Mouse (Mus musculus): ENCODE results near the gene Trem2.
"Not testable (repeated sequence)": the region's sequence is repeated elsewhere in the genome, so short reads cannot be mapped to it uniquely, and the experiment has no call there.

The Trem2 gene

GRCm38 (mm10) chr17:48346231-48346630 lies at the start of gene Trem2:
Gene Trem2, plus strand, starts transcription at chr17:48346401.
- no peak for DNase-seq (ENCODE audit: low read depth, low spot score)

- DNase-seq (ENCODE audit: low read depth, low spot score): no peak
These were observed 47.0 kb upstream of the Trem2 start, which contains the start of gene Treml2 for GRCm38 (mm10) chr17:48299203-48299602. Gene Treml2, plus strand, starts transcription at chr17:48299498.

DNA sequence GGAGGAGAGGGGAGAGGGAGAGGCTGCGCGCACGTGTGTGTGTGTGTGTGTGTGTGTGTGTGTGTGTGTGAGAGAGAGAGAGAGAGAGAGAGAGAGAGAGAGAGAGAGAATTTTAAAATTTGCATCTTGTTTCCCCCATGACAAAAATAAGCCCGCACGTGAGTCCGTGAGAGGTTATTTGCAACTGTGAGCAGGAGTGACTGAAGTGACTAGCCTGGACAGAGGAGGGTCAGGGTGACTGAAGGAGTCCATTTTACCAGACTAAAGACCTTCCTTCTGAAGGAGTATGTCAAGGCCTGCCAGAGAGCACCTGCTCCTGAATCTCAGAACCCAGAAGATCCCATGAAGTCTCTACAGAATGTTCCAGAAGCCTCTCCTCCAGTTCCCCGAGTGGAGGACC lies 46.4 kb upstream of the Trem2 start:
- no peak for DNase-seq (ENCODE audit: low read depth, low spot score)

GRCm38 (mm10) chr17:48300199-48300598 lies 46.0 kb upstream of the Trem2 start:
- DNase-seq (ENCODE audit: low read depth, low spot score): no peak

DNA sequence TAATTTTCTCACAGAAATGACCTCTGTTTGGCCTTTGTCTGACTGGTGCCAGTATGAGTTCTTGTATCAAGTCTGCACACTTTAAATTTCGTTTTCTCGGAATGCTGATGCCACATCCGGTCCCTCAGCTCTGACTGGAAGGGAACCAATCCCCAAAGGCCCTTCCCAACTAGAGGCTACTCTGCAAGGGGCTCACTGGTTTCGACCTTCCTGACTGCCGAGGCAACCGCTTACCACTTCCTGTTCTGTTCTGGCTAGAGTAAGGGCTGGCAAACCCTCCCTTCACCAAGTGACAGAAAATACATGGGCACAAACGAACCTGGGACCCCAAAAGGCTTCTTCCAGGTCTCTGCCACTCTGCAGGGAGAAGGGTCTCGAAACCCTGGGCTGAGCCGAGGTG lies 45.3 kb upstream of the Trem2 start:
- no peak for DNase-seq (ENCODE audit: low read depth, low spot score)

- DNase-seq (ENCODE audit: low read depth, low spot score): no peak
These were observed 44.4 kb upstream of the Trem2 start for GRCm38 (mm10) chr17:48301792-48302191.

- no peak for DNase-seq (ENCODE audit: low read depth, low spot score)
These were observed 34.1 kb upstream of the Trem2 start for GRCm38 (mm10) chr17:48312124-48312523.

- DNase-seq (ENCODE audit: low read depth, low spot score): not testable (repeated sequence)
These were observed 30.2 kb upstream of the Trem2 start, which contains the start of gene B430306N03Rik for GRCm38 (mm10) chr17:48315905-48316579. Gene B430306N03Rik, plus strand, starts transcription at chr17:48316141.

DNA sequence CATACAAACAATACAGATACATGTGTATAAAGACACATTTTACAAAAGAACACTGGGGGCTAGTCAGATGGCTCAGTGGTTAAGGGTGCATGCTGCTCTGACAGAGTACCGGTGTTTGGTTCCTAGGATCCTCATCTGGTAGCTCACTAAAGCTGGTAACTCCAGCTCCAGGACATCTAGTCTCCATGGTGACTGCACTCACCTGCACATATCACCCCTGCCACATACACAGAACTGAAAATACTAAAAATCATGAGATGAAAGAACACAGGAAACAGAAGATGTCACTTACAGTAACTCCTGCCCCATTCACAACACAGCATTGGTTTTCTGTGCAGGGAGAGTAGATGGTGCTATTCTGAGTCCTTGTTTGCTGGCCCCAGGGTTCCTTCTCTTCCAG lies 27.5 kb upstream of the Trem2 start:
- DNase-seq (ENCODE audit: low read depth, low spot score): no peak

DNA sequence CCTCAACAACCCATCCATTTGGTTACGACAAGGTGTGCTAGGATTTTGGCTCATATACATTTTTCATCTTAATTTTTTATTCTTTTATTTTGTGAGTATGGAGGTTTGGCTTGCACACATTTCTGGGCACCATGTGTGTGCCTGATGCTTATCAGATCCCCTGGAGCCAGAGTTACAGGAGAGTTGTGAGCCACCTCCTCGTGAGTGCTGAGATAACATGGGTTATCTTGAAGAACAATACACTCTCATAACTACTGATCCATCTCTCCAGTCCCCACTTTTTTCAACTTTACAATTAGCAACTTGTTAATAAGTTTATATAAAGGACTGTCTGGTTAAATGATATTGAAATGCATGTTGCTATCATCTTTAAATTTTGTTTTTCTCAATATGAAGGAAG lies 24.9 kb upstream of the Trem2 start:
- DNase-seq (ENCODE audit: low read depth, low spot score): no peak

DNA sequence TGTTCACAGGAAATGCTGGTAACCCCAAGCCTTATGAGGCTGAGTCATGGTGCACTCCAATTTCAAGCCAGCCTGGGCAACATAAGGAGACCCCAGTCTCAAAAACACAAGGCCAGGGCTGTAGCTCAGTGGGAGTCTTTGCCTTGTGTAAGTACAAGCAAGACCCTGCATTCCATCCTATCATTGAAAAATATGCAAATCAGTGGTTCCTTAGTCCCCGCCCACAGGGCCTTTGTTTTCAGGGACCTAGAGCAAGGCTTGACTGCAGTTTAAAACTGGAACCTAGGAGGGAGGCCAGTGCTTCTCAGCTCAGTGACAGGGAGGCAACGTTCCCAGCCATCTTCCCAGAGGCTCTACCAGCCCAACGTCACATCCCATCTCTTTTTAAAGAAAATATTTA lies 23.0 kb upstream of the Trem2 start:
- DNase-seq (ENCODE audit: low read depth, low spot score): no peak

GRCm38 (mm10) chr17:48324258-48324657 lies 21.9 kb upstream of the Trem2 start:
- DNase-seq (ENCODE audit: low read depth, low spot score): no peak

DNA sequence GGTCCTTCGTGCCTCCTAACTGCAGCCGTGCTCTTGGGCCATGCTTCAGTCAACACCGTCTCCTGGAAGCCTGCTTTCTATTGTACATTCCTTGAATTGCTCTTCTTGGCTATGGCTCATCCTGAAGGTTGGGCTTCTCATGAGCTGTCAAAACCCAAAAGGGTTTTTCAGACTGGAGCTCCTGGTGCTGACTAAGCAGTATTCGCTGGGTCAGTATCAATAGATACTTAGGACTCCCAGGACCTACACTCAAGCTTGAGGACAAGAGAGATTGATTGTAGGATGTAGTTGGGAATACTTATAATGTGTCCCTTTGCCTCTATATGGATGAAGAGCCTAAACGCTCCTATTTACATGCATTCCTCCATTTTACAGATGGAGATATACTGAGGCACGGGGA lies 21.1 kb upstream of the Trem2 start:
- no peak for DNase-seq (ENCODE audit: low read depth, low spot score)

- DNase-seq (ENCODE audit: low read depth, low spot score): peak; percentile 49
These were observed 20.6 kb upstream of the Trem2 start for GRCm38 (mm10) chr17:48325638-48326037.

DNA sequence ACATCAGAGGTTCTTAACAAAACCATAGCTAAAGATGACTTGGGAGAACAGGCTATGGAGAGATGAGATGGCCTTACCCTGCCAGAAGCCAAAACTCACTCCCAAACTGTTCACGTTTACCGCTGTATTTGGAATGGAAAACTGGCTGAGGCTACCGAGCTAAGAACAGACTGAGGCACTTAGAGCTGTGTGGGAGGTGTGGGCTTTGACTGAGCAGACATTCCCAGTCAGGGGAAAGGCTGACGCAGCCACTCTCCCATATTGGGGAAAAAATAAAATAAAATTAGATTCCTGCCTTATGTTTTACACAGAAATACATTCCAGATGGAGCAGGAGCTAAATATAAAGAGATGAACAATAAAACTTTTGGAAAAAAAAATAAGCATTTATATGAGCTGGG lies 19.5 kb upstream of the Trem2 start:
- DNase-seq (ENCODE audit: low read depth, low spot score): no peak

- DNase-seq (ENCODE audit: low read depth, low spot score): no peak
These were observed 13.7 kb upstream of the Trem2 start for GRCm38 (mm10) chr17:48332524-48332923.

DNA sequence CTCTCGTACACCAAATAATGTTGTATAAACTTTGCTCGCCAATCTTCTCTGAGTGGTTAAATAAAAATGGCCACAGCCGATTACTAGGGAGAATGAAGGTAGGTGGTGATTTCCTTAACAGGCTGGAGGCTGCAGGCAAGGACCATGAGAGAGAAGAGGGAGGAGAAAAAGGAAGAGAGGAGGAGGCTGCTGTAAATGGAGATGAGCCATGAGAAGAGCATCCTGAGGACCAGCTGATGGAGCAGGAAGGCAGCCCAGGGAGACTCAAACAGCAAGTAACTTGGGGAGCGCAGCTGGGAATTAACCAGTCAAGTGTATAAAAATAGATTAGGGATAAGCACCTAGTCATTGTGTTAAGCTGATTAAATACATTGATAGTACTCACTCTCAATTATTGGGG lies 12.0 kb upstream of the Trem2 start:
- DNase-seq (ENCODE audit: low read depth, low spot score): no peak

- peak; percentile 80 for DNase-seq (ENCODE audit: low read depth, low spot score)
These were observed 9.3 kb upstream of the Trem2 start for GRCm38 (mm10) chr17:48336857-48337256.

- DNase-seq (ENCODE audit: low read depth, low spot score): no peak
These were observed 5.9 kb upstream of the Trem2 start for GRCm38 (mm10) chr17:48340267-48340666.

DNA sequence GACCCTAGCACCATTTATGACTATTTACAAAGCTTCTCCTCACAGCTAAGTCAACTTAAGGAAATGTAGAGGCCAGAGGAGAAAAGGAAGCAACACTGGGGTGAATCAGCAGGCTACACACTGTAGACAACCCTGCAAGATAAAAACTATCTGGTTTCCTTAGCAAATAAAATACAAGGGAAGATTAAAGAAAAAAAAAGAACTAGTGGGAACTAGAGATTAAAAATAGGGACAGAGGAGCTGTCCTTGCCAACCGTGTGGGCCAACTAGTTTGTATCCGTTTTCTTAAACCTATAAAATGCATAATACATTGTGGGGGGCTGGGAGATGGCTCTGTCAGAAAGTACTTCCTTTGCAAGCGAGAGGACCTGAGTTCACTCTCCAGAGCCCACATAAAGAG lies 4.3 kb upstream of the Trem2 start:
- DNase-seq (ENCODE audit: low read depth, low spot score): no peak

DNA sequence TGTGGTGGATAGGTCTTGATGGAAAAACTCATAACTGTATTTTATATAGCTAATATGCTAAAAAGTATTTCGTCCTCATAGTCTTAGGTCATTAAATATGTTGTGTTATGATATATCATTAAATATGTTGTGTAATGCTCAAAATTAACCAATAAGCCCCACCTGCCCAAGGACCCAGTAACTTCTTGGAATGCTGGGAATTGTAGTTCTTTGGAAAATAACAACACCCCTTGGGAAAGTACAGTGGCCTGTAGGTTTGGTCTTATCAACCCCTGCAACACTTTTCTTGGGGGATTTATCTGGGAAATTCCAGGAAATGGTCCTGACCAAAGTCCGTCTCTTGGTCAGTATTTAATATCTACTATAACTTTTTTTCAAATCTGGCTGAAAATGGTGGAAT lies 3.1 kb upstream of the Trem2 start:
- DNase-seq (ENCODE audit: low read depth, low spot score): no peak

DNA sequence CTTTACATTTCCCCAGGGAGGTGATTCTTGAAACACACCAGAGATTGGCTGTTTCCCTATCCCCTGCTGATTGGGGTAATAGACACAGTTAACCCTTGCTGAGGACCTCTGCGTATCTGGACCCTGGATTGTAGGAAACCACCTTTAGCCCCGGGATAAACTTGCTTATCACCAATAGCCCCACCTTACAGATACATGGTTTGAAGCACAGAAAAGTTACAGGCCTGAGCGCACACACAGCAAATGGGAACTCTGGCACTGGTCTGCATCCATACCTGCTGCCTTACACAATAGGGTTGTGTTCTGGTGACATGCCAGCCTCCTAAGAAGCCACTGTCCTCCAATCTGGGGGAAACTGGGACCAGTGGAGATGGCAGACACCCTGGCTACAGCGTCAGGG lies 377 bp upstream of the Trem2 start:
- DNase-seq (ENCODE audit: low read depth, low spot score): no peak

DNA sequence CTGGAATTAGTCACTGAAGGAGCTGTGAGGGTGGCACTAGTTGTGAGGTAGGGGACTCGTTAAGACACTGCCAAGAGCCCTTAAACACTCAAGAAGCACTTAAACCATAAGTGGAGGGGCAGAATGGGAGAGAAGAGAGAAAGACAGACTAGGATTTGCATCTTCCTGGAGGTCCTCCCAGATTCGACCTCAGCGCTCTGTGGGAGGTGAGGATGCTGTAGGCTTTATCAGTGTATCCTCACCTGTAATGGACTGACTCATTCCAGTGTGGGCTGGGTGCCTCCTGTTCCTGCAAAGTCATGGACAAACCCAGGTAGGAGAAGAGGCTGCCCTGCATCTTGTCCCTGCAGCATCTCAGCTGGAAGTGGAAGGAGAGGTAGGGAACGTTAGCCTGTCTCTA lies 633 bp downstream of the Trem2 start:
- no peak for DNase-seq (ENCODE audit: low read depth, low spot score)

DNA sequence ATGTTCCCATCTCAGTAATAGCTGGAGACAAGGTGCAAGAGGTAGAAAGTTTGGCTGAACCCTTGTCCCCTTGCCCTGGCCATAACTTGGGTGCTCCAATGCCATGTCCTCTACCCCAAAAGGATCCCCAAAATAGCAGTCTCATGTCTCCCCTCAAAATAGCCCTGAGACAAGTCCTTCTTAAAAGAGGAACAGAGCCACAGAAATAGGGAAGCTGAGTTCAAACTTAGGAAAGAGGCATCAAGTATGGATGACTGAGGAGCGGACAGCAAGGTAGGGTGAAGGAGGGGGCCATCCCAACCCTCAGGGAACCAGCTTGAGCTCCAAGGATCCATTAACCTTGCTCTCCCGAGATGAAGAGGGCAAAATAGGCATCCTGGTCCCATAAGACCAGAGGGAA lies 1.1 kb downstream of the Trem2 start:
- no peak for DNase-seq (ENCODE audit: low read depth, low spot score)

Data from 3T3-L1 (cell line).